Mouse (Mus musculus) heart, adult 2 months (tissue): ENCODE results near the gene Dmgdh. TPM values are rescaled to one million over a fixed set of nuclear protein-coding genes. Genes with fewer than 3 reads are reported as not detected.

Experiments used
- DNase-seq, 2 experiments: peaks; one replicate each; pipeline ENCODE4 v3.0.0; 2021
- H3K27ac ChIP-seq: fragments of 200-600 bp; 2 replicates; pipeline ENCODE4 v1.8.1; 2022
- H3K27me3 ChIP-seq: fragments of 200-500 bp; 2 replicates; pipeline ENCODE4 v1.6.1; 2012; ENCODE audit warnings: mild to moderate bottlenecking, low read length, inconsistent platforms, mixed read lengths; ENCODE audit not compliant: control insufficient read depth, insufficient read depth
- H3K36me3 ChIP-seq: fragments of 200-500 bp; 2 replicates; pipeline ENCODE4 v1.6.1; 2012; ENCODE audit warnings: low read length, inconsistent platforms; ENCODE audit not compliant: control insufficient read depth, insufficient read depth
- H3K4me1 ChIP-seq: fragments of 200-500 bp; 2 replicates; pipeline ENCODE4 v1.6.1; 2011; ENCODE audit warnings: low read length; ENCODE audit not compliant: control insufficient read depth, insufficient read depth
- H3K4me3 ChIP-seq: fragments of 200-600 bp; 2 replicates; pipeline ENCODE4 v1.8.1; 2022
- H3K79me2 ChIP-seq: fragments of 200-500 bp; replicated peaks from 2 replicates; pipeline ENCODE4 v1.6.1; 2012; ENCODE audit warnings: mild to moderate bottlenecking, inconsistent platforms, low read length, moderate library complexity, mixed read lengths; ENCODE audit not compliant: control insufficient read depth, insufficient read depth
- H3K9ac ChIP-seq: fragments of 200-500 bp; 2 replicates; pipeline ENCODE4 v1.6.1; 2012; ENCODE audit warnings: low read depth, mild to moderate bottlenecking, control low read depth, inconsistent platforms, low read length, mixed read lengths
- CTCF ChIP-seq: fragments of 200-600 bp; IDR thresholded peaks from 2 replicates; pipeline ENCODE4 v1.8.1; 2022; ENCODE audit warnings: antibody characterized with exemption, mild to moderate bottlenecking, moderate library complexity
- EP300 ChIP-seq: fragments of 200-500 bp; IDR thresholded peaks from 2 replicates; pipeline ENCODE4 v1.6.1; 2011; ENCODE audit warnings: low read depth, low read length, control low read depth; ENCODE audit not compliant: insufficient read depth
- POLR2A ChIP-seq: fragments of 200-500 bp; IDR thresholded peaks from 2 replicates; pipeline ENCODE4 v1.6.1; 2011; ENCODE audit warnings: mild to moderate bottlenecking, low read depth, low read length, control low read depth; ENCODE audit not compliant: insufficient read depth
- WGBS: fragments of 180-500 bp; shearing (Covaris S2); methylation state at CpG from one replicate; pipeline ENCODE4 v1.1.7; 2018; 5-methylcytosine and 5-hydroxymethylcytosine counted together
- intact Hi-C: fragments of 180-260 bp; cut with DNase I; formaldehyde crosslinking; loops from one replicate; pipeline ENCODE4 v1.15.1; 2025
- polyA plus RNA-seq: library from polyadenylated mRNA; depleted of rRNA; stranded (reverse); fragments of >200 nt; gene quantifications from 2 replicates; pipeline ENCODE4 v1.2.3, GENCODE M21; 2012
- total RNA-seq, 2 experiments: library from RNA; stranded (reverse); gene quantifications; 2 replicates each; pipeline ENCODE4 v1.2.3; 2021

Dmgdh gene
- total and polyA plus RNA-seq, 3 experiments: not detected

DNA sequence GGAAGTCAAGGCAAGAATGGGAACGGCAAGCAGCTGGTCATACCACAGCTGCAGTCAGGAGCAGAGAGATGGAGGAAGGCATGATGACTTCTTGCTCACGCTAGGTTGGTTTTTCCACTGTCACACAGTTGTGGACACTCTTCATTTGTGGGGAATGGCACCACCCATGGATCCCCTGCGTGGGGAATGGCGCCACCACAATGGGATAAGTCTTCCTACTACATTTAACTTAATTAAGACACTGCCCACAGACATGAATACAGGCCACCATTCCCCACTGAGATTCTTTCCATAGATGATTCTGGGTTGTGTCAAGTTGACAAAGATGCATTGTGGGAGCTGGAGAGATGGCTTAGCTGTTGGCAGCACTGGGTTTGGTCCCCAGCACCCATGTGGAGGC lies 38.1 kb downstream of the Dmgdh start:
- TF ChIP-seq POLR2A (no peak), CTCF (no peak), EP300 (no peak)
- Histone ChIP-seq H3K4me3 (no peak overlapping the region), H3K4me1 (no peaks in the 10 kb centered on the region), H3K9ac (no peak overlapping the region), H3K36me3 (no peaks in the 10 kb centered on the region), H3K79me2 (no peaks in the 10 kb centered on the region), H3K27ac (no peak overlapping the region), H3K27me3 (no peaks in the 10 kb centered on the region)
- intact Hi-C loops: loop anchor here (10.0 kb wide), 1 partner anchor 728 kb away; no protein-coding TSS in a partner anchor
- 85% methylated on average over 4 of the region's 4 CpGs for WGBS
- no peak for DNase-seq

DNA sequence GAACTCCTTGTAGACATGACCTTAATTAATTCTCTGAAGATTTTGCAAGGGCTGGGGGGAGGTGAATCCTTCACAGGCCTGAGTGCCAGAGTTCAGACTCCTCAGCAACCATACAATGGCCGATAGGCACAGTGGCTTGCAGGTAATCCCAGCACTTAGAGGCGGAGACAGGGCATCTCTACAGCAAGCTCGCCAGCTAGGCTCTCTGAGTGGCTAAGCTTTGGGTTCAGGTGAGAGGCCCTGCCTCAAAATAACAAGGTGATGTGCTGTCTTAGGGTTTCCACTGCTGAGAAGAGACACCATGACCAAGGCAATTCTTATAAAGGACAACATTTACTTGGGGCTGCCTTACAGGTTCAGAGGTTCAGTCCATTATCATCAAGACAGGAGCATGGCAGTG lies 39.6 kb downstream of the Dmgdh start:
- TF ChIP-seq EP300 (no peak), POLR2A (no peak), CTCF (no peak)
- no peak for DNase-seq
- Histone ChIP-seq H3K4me1 (no peaks in the 10 kb centered on the region), H3K27ac (no peak overlapping the region), H3K79me2 (no peaks in the 10 kb centered on the region), H3K4me3 (no peak overlapping the region), H3K9ac (no peak overlapping the region), H3K27me3 (no peaks in the 10 kb centered on the region), H3K36me3 (no peaks in the 10 kb centered on the region)
- 92% methylated on average over 3 of the region's 3 CpGs for WGBS
- intact Hi-C loops: loop anchor here (10.0 kb wide), 1 partner anchor 729 kb away; no protein-coding TSS in a partner anchor

DNA sequence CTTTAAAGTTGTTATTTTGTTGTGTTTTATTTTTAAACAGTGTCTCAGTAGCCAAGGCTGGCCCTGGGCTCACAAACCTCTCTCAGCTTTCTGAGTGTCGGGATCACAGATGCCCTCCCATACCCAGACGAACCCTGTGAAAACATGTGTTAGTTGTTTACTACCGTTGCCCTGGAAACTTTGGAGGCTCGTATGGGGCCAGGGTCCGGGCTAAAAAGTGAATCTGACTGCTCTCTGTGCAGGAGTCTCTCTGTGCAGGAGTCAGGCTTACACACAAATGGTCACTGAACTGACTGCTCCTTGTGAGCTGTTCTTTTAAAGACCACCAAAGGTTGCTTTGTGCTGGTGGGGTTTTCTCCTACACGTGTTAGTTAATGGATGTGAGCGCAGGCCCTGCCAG lies 42.9 kb downstream of the Dmgdh start:
- TF ChIP-seq POLR2A (no peak), EP300 (no peak), CTCF (no peak)
- no peaks in the 10 kb centered on the region for H3K4me1 ChIP-seq
- no peak overlapping the region for H3K9ac ChIP-seq
- H3K27me3 ChIP-seq: no peaks in the 10 kb centered on the region
- H3K27ac ChIP-seq: no peak overlapping the region
- intact Hi-C loops: loop anchor here (5.0 to 10.0 kb wide), 2 partner anchors 105 to 732 kb away; no protein-coding TSS in a partner anchor
- no peaks in the 10 kb centered on the region for H3K36me3 ChIP-seq
- no peaks in the 10 kb centered on the region for H3K79me2 ChIP-seq
- no peak overlapping the region for H3K4me3 ChIP-seq
- DNase-seq: no peak
- WGBS: 65% methylated on average over 7 of the region's 7 CpGs

DNA sequence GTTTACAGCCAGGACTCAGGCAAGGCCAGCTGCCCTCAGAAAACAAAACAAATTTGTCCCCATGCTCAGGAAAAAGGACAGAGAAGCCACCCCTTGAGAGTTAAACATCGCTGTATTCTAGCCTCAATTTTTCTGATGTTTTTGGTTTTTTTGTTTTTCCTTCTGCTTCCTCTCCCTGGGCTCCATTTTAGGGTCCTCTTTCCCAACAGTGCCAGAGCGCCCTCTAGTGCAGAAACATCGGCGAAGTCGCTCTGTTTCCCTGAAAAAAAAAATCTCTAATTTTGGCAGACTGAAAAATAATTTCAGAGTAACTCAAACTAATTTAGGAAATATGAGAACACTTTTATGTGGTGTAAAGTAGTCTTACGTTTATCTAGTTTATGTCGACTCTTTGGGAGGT lies 44.7 kb downstream of the Dmgdh start:
- peak; percentile 82 for TF ChIP-seq CTCF
- 0 out of 2 replicates have a peak, but pooled peaks have one; percentile 42 for TF ChIP-seq EP300
- no peak for TF ChIP-seq POLR2A
- no peaks in the 10 kb centered on the region for H3K27me3 ChIP-seq
- intact Hi-C loops: loop anchor here (5.0 to 10.0 kb wide), 2 partner anchors 107 to 734 kb away; no protein-coding TSS in a partner anchor
- H3K36me3 ChIP-seq: no peaks in the 10 kb centered on the region
- peak; percentile 18 to 60 for DNase-seq
- WGBS: 2% methylated on average over 7 of the region's 7 CpGs
- no peak overlapping the region for H3K4me3 ChIP-seq
- no peaks in the 10 kb centered on the region for H3K79me2 ChIP-seq
- no peak overlapping the region for H3K27ac ChIP-seq
- no peaks in the 10 kb centered on the region for H3K4me1 ChIP-seq
- H3K9ac ChIP-seq: no peak overlapping the region

DNA sequence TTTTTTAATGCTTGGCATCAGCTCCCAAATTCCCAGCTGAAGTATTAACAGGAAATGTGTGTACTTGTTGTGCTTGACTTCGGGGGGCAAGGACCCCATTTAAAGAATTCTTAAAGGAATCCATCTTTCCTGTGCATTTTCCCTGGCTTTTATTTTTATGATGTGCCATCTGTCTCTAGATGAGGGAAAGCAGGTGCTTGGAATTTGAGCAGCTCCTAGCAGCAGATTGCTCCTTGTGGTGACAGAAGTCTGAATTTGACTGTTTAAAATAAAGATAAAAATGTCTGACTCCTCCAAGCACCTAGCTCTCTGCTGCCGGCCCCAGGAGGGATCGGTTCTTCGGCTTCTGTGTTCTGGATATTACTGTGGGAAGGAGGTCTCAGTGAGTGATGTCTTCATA lies 47.7 kb downstream of the Dmgdh start:
- Histone ChIP-seq H3K79me2 (no peaks in the 10 kb centered on the region), H3K4me1 (no peaks in the 10 kb centered on the region), H3K9ac (no peak overlapping the region), H3K27ac (no peak overlapping the region), H3K27me3 (no peaks in the 10 kb centered on the region), H3K4me3 (no peak overlapping the region), H3K36me3 (no peaks in the 10 kb centered on the region)
- 66% methylated on average over 4 of the region's 4 CpGs for WGBS
- TF ChIP-seq POLR2A (no peak), EP300 (no peak), CTCF (no peak)
- no peak for DNase-seq
- intact Hi-C loops: loop anchor here (10.0 kb wide), 1 partner anchor 967 kb away; no protein-coding TSS in a partner anchor

DNA sequence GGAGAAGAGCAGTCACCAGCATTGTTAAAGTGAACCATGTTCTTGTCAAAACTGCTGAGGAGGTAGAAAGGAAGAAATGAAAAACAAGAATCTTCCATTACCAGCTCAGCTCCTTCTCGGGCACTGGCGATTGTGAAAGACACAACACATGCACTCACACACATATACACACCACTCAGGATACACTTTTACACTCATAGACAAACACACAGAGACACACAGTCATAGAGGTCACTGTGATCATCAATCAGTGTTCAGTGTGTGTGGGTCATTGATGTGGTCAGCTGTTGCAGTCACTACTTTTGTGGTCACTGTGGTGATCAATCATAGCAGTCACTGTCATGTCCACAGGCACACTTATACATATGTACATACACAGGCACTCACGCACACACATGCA lies 49.2 kb downstream of the Dmgdh start:
- Histone ChIP-seq H3K9ac (no peak overlapping the region), H3K4me1 (no peaks in the 10 kb centered on the region), H3K27ac (no peak overlapping the region), H3K79me2 (no peaks in the 10 kb centered on the region), H3K36me3 (no peaks in the 10 kb centered on the region), H3K4me3 (no peak overlapping the region), H3K27me3 (no peaks in the 10 kb centered on the region)
- TF ChIP-seq CTCF (no peak), EP300 (no peak), POLR2A (no peak)
- no peak for DNase-seq
- intact Hi-C loops: loop anchor here (10.0 kb wide), 1 partner anchor 969 kb away; no protein-coding TSS in a partner anchor
- WGBS: 83% methylated on average over 3 of the region's 3 CpGs
